Mouse (Mus musculus): ENCODE measurements around the gene Mib2. TPM values are rescaled to one million over a fixed set of nuclear protein-coding genes. Genes with fewer than 3 reads are reported as not detected.

Mib2 gene
- total RNA-seq, 1 experiment from 2014 or later, result 60.2 TPM

DNA sequence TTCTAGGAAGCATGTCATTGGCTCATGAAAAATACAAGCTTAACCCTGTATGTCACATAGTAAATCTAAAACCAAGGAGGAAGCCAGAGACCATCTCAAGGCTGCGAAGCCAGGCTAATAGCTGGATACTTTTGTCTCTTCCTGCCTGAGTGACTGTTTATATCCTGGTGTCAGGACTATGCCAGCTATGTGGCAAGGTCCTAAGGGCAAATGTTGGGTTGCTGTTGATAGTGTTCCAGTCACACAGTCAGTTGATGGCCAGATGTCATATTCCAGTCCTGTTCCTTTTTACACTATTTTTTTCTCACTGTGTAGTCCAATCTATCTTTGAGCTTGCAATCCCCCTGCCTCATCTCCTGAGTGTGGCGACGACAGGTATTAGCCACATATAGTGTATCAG, 55.7 kb downstream of the Mib2 start:
- no peak for DNase-seq

DNA sequence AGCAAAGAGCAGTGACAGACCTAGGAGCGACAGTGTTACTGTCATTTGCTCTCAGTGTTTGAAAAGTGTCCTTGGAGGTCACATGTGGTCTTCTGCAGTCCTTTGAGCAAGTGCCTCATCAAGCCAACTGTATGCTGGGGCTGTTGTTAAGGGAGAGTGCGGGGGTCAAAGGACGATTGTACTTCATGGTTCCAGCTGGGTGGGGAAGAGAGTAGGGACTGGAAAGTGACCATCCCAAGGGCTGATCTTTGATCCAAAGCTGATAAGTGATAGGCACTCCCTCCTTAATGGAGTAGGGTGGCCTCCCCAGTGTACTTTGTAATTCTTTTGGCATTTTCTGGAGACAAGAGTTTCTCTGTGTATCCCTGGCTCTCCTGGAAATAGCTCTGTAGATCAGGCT, 57.1 kb downstream of the Mib2 start:
- no peak for DNase-seq

DNA sequence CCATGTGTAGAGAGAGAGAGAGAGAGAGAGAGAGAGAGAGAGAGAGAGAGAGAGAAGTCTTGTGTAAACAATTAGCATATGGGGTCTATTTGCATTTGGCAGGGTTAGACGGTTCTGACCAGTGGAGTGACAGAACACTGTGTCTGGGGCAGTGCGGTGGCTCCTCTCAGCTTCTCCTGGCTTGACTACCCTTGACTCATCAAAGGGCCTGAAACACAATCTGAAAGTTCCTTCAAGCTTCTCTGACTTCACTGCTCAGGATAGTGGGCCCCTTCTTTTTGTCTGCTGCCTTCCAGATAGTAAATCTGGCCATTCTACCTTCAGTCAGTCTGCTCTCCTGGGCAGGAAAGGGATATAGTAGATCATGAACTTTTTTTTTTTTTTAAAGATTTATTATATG, 62.2 kb downstream of the Mib2 start:
- DNase-seq, result no peak

DNA sequence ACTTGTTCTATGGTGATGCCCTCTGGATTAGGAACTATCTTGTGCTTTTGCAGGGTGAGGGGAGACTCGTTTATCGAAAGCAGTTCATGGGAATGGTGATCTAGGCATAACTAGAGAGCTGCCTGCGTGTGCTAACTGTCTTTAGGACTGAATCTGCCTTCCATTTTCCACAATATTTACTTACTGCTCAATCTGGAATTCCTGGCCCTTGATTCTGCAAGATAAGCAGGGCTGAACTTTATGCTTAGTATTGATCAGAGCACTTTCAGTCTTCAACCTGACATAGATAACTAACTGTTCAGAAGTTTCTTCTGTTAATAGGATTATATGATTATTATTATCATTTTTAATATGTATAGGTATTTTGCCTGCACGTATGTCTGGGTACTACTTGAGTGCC, 63.9 kb downstream of the Mib2 start:
- DNase-seq, result no peak

Other genes starting within 250 kb of the Mib2 start
- gene Tmem52, start 200.1 kb downstream of the Mib2 start, total RNA-seq (2021), result 5.1 and 7.3 TPM in 2 replicates
- 309 and 392 TPM in 2 replicates for gene Gnb1, start 177.8 kb downstream of the Mib2 start, total RNA-seq (2021)
- gene Nadk, start 106.8 kb downstream of the Mib2 start, total RNA-seq (2021), result 294 and 306 TPM in 2 replicates
- 36.8 and 52.0 TPM in 2 replicates for gene Slc35e2, start 67.8 kb downstream of the Mib2 start, total RNA-seq (2021)
- gene Cdk11b, start 44.3 kb downstream of the Mib2 start, total RNA-seq (2021), result 50.9 and 68.4 TPM in 2 replicates
- gene Gm10563, start 23.8 kb downstream of the Mib2 start, total RNA-seq (2021), result not detected in 2 replicates
- 3.7 and 4.2 TPM in 2 replicates for gene Mmp23, start 15.8 kb downstream of the Mib2 start, total RNA-seq (2021)
- gene Fndc10, start 25.1 kb upstream of the Mib2 start, total RNA-seq (2021), result 50.8 and 67.4 TPM in 2 replicates
- 100 and 123 TPM in 2 replicates for gene Ssu72, start 35.6 kb upstream of the Mib2 start, total RNA-seq (2021)
- gene Tmem240, start 65.6 kb upstream of the Mib2 start, total RNA-seq (2021), result 0.86 and 1.6 TPM in 2 replicates
- 91.0 and 98.7 TPM in 2 replicates for gene Atad3a, start 91.9 kb upstream of the Mib2 start, total RNA-seq (2021)
- 2.6 and 3.7 TPM in 2 replicates for gene Vwa1, start 105.5 kb upstream of the Mib2 start, total RNA-seq (2021)
- gene Tmem88b, start 116.7 kb upstream of the Mib2 start, total RNA-seq (2021), result 0.79 and 1.2 TPM in 2 replicates
- gene Ankrd65, start 121.2 kb upstream of the Mib2 start, total RNA-seq (2021), result not detected in 2 replicates
- gene Mrpl20, start 133.7 kb upstream of the Mib2 start, total RNA-seq (2021), result 126 and 163 TPM in 2 replicates
- 150 and 170 TPM in 2 replicates for gene Ccnl2, start 143.3 kb upstream of the Mib2 start, total RNA-seq (2021)
- 135 and 160 TPM in 2 replicates for gene Aurkaip1, start 162.1 kb upstream of the Mib2 start, total RNA-seq (2021)
- gene Mxra8, start 170.5 kb upstream of the Mib2 start, total RNA-seq (2021), result 38.1 and 50.3 TPM in 2 replicates
- 63.2 and 64.6 TPM in 2 replicates for gene Dvl1, start 178.2 kb upstream of the Mib2 start, total RNA-seq (2021)
- gene Tas1r3, start 194.2 kb upstream of the Mib2 start, total RNA-seq (2021), result 0.52 and 0.55 TPM in 2 replicates
- 13.8 and 23.0 TPM in 2 replicates for gene Cptp, start 200.2 kb upstream of the Mib2 start, total RNA-seq (2021)
- gene Ints11, start 200.3 kb upstream of the Mib2 start, total RNA-seq (2021), result 32.4 and 36.9 TPM in 2 replicates
- gene Pusl1, start 222.6 kb upstream of the Mib2 start, total RNA-seq (2021), result 36.3 and 38.8 TPM in 2 replicates
- gene Acap3, start 222.6 kb upstream of the Mib2 start, total RNA-seq (2021), result 23.6 and 27.1 TPM in 2 replicates